Mouse (Mus musculus): ENCODE measurements around the gene Setd2. TPM values are rescaled to one million over a fixed set of nuclear protein-coding genes. Genes with fewer than 3 reads are reported as not detected.

Gene Setd2
- polyA plus RNA-seq, 1 experiment from 2014 or later = 44.7 TPM

DNA sequence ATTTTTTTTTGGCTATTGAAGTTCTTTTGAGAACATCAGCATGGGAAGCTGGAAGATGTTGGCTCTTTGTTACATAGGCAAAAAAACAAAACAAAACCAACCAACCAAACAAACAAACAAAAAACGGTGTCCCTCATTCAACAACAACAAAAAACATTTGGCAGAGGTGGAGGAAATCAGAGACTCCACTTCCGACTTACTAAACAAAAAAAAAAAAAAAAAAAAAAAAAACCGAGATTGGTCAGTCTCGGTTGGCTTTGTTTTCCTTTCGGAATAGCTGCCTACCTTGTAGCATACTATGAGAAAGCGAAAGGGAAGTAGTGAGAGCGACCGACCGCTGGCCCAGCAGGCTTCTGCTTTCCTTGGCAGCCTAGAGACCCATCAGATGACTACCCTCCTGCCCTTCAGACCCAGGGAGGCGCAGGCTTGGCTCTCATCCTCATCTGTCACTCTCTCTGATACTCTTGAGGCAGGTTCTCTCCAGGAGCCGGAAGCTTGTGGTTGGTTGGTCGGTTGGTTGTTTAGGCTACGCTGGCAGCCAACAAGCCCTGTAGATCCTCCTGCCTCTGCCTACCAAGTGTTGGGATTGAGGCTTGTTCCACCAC, 125.2 kb downstream of the Setd2 start:
- peaks cover 54% of the 10 kb centered on the region for H3K4me1 ChIP-seq (replicated peaks)
- no peak overlapping the region for H3K27ac ChIP-seq

DNA sequence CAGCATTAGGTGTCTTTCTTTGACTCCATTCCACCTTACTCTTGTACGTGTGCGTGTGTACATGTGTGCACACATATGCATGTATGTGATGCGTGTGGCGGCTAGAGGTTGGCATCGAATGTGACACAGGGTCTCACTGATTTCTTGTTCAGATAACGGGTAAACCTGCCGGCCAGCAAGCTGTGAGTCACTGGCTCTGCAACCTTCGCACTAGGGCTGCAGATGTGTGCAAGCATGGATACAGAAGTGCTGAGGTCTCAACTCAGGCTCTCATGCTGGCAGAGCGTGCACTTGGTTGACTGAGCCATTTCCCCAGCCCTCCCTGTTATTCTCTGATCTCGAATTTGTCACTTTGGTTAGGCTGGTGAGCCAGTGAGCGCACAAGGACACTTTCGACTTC, 127.1 kb downstream of the Setd2 start:
- no peak for ATAC-seq
- peaks cover 7% of the 10 kb centered on the region; the same call in 1 of the 2 replicates for H3K36me3 ChIP-seq
- WGBS = 95% methylated on average over 12 of the region's 12 CpGs

More for the DNA sequence above, 125.2 kb downstream of the Setd2 start:
- Histone ChIP-seq H3K4me3 (replicated peaks) (peak overlapping the region; percentile 67), H3K9ac (replicated peaks) (peak overlapping the region; percentile 80), H3K36me3 (peaks cover 7% of the 10 kb centered on the region; the same call in 1 of the 2 replicates), H3K27me3 (peaks cover 10% of the 10 kb centered on the region), H3K9me3 (no peaks in the 10 kb centered on the region), H3K4me2 (replicated peaks) (peak overlapping the region; percentile 58)
- no peak for ATAC-seq
- WGBS = 83% methylated on average over 13 of the region's 13 CpGs

DNA sequence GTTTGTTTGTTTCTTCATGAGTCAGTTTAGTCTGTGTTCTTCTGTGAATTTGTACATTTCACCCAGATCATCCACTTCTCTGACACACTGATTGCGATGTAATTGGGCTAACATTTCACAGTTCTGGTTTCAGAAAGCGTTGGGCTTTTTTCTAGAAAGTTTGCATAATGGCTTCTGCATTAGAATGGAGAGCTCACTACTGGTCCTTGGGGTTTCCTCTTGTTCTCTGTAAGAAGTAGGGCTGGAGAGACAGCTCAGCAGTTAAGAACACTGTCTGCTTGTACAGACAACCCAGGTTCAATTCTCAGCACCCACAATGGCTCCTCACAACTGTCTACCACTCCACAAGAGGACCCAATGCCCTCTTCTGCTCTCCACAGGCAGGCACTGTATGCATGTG, 127.8 kb downstream of the Setd2 start:
- Histone ChIP-seq H3K4me2 (replicated peaks) (no peak overlapping the region), H3K9me3 (no peaks in the 10 kb centered on the region), H3K4me3 (replicated peaks) (no peak overlapping the region), H3K27me3 (no peaks in the 10 kb centered on the region), H3K27ac (no peak overlapping the region), H3K36me3 (peaks cover 7% of the 10 kb centered on the region; the same call in 1 of the 2 replicates), H3K4me1 (replicated peaks) (peaks cover 46% of the 10 kb centered on the region), H3K9ac (replicated peaks) (no peak overlapping the region)
- 87% methylated on average over 2 of the region's 2 CpGs for WGBS
- no peak for ATAC-seq

More for the DNA sequence above, 127.1 kb downstream of the Setd2 start:
- H3K9ac ChIP-seq (replicated peaks) = no peak overlapping the region
- H3K27me3 ChIP-seq = no peaks in the 10 kb centered on the region
- H3K27ac ChIP-seq = no peak overlapping the region
- H3K9me3 ChIP-seq = no peaks in the 10 kb centered on the region
- no peak overlapping the region for H3K4me3 ChIP-seq (replicated peaks)
- peaks cover 45% of the 10 kb centered on the region for H3K4me1 ChIP-seq (replicated peaks)
- H3K4me2 ChIP-seq (replicated peaks) = no peak overlapping the region

DNA sequence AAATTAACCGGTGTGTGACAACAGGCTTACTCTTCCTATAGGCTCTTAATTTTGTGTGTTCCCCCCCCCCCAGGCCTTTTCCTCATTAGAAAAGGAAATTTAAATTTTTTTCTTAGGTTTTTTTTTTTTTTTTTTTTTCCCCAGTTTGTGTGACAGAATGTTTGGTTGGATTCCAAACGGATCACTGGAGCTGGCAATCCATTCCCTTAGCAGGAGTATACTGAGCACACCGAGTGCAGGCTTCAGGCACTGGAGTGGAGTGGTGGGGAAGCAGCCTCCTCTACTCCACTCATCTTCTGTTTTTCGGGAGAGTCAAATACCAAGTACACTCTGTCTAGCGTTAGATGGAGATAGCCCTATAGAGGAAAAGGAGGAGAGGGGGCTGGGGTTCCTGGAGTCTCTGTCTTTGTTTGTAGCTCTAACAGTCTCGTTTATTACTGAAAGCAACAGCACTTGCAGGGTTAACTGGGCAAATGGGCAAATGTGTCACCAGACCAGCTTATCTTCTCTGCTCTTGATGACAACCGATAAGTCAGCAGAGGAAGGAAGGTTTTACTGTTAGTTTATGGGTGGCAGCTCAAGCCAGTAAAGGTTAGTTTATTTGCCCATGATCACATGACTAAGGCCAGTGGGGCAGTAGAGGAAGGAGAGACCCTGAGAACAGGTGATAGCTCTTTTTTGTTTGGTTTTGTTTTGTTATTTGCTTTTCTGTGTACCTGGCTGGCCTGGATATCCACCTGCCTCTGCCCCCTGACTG, 128.6 kb downstream of the Setd2 start:
- Histone ChIP-seq H3K9ac (replicated peaks) (no peak overlapping the region), H3K4me2 (replicated peaks) (no peak overlapping the region), H3K4me1 (replicated peaks) (peaks cover 44% of the 10 kb centered on the region), H3K27me3 (no peaks in the 10 kb centered on the region), H3K4me3 (replicated peaks) (no peak overlapping the region), H3K27ac (no peak overlapping the region), H3K9me3 (no peaks in the 10 kb centered on the region), H3K36me3 (peaks cover 7% of the 10 kb centered on the region; the same call in 1 of the 2 replicates)
- no peak for ATAC-seq
- WGBS = 94% methylated on average over 7 of the region's 7 CpGs

DNA sequence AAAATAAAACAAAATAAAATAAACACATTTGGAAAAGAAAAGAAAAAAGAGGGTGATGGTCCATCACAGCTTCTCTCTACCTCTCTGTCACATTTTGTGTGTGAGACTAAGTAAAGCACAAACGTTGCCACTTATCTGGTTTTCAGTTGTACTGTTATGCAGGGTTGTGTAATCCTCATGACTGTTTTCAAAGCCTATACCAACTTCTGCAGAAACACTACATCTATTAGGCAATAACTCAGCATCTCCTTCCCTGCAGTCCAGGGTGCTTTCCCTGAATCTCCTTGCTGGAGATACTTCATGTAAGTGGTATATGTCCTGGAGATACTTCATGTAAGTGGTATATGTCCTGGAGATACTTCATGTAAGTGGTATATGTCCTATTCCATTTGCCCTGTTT, 130.4 kb downstream of the Setd2 start:
- ATAC-seq = no peak
- 97% methylated on average over 1 of the region's 1 CpGs for WGBS
- H3K9me3 ChIP-seq = no peaks in the 10 kb centered on the region
- no peak overlapping the region for H3K9ac ChIP-seq (replicated peaks)
- peaks cover 43% of the 10 kb centered on the region for H3K4me1 ChIP-seq (replicated peaks)
- no peak overlapping the region for H3K27ac ChIP-seq
- no peak overlapping the region for H3K4me2 ChIP-seq (replicated peaks)
- no peak overlapping the region for H3K4me3 ChIP-seq (replicated peaks)
- H3K36me3 ChIP-seq = peaks cover 7% of the 10 kb centered on the region; the same call in 1 of the 2 replicates
- no peaks in the 10 kb centered on the region for H3K27me3 ChIP-seq

DNA sequence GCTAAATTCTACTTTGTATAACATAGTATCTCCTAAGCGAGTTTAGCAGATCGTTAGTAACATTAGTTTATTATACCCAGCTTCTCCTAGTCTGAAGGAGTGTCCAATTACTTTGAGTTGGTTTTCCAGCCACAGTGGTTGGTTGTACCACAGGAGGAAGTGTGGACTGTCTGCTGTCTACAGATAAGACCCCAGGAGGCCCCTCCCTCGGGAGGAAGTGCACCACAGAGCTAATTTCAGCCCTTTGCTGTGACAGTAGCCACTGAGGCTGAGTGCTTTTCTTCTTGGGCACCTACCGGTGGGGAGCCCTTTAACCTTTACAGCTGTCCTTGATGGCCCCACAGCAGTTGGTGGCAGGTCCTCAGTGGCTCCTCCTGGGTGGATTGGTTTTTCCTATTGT, 133.5 kb downstream of the Setd2 start:
- no peak overlapping the region for H3K9ac ChIP-seq (replicated peaks)
- H3K4me1 ChIP-seq (replicated peaks) = peaks cover 31% of the 10 kb centered on the region
- no peak overlapping the region for H3K4me2 ChIP-seq (replicated peaks)
- H3K27ac ChIP-seq = peak overlapping the region; percentile 39; the same call in 1 of the 2 replicates
- H3K4me3 ChIP-seq (replicated peaks) = no peak overlapping the region
- H3K36me3 ChIP-seq = no peaks in the 10 kb centered on the region
- 32% methylated on average over 4 of the region's 4 CpGs for WGBS
- no peaks in the 10 kb centered on the region for H3K27me3 ChIP-seq
- 0 out of 2 replicates have a peak, but pooled peaks have one; percentile 30 for ATAC-seq
- no peaks in the 10 kb centered on the region for H3K9me3 ChIP-seq

DNA sequence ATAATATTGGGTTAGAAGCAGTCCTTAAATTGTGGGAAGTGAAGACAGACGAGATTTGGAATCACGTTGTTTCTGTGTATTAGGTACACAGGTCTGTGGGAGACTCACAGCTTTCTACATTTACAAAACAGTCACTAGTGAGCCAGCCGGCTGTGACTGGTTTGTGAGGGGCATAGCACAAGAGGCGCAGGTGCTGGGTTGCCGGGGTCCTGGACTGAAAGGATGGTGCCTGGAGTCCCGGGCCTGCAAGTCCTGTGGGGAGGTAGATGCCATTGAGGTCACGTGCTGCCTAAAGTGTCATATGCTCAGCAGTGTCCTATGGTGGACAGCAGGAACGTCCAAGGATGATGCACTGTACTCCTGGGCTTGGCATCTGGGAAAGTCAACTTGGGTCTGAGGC, 134.0 kb downstream of the Setd2 start:
- Histone ChIP-seq H3K9ac (replicated peaks) (0 out of 2 replicates have a peak overlapping the region, but pooled peaks have one; percentile 32), H3K4me2 (replicated peaks) (no peak overlapping the region), H3K27me3 (no peaks in the 10 kb centered on the region), H3K4me3 (replicated peaks) (no peak overlapping the region), H3K4me1 (replicated peaks) (peaks cover 31% of the 10 kb centered on the region), H3K36me3 (no peaks in the 10 kb centered on the region), H3K27ac (peak overlapping the region; percentile 39; the same call in 1 of the 2 replicates), H3K9me3 (no peaks in the 10 kb centered on the region)
- 0 out of 2 replicates have a peak, but pooled peaks have one; percentile 20 for ATAC-seq
- WGBS = 34% methylated on average over 8 of the region's 8 CpGs

DNA sequence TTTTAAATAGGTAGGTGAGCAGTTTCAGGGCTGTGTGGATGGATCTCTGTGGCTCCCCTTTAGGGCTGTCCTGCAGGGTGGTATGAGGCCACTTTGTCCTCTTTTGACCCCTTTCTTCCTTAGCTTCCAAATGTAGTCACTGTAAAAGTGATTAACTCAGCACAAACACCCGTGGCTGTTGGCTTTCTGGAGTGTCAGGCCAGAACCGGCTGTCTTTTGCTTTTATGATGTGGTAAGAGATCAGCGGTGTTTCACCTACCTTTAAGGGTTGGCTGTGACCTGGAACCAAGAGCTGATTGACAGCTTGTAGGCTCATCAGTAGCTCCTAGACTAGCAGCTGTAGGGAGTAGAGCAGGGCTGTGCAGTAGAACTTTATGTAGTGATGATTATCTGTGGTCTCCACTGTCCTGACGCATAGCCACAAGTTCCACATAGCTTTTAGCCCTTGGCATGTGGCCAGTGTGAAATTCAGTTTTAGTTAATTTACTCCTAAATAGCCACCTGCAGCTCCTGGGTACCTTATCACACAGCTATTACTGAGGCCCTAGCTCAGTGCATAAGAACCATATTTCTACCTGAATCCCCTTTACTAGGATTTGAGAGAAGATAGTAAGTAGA, 134.9 kb downstream of the Setd2 start:
- no peak overlapping the region for H3K4me2 ChIP-seq (replicated peaks)
- no peaks in the 10 kb centered on the region for H3K9me3 ChIP-seq
- peaks cover 32% of the 10 kb centered on the region for H3K4me1 ChIP-seq (replicated peaks)
- no peak overlapping the region for H3K4me3 ChIP-seq (replicated peaks)
- H3K27ac ChIP-seq = no peak overlapping the region
- H3K27me3 ChIP-seq = no peaks in the 10 kb centered on the region
- ATAC-seq = no peak
- no peak overlapping the region for H3K9ac ChIP-seq (replicated peaks)
- no peaks in the 10 kb centered on the region for H3K36me3 ChIP-seq
- 77% methylated on average over 4 of the region's 4 CpGs for WGBS

Small RNA genes within 50 kb of the gene (microRNA-seq; reads per million reads assigned to microRNA genes)
- not detected for gene Mir8107

Other genes starting within 250 kb of the Setd2 start
- 46.1 and 46.2 TPM in 2 replicates for gene Elp6, start 227.4 kb upstream of the Setd2 start, polyA plus RNA-seq (2015; fragmentation: Nextera tagmentation; extraction: Ambion mirVana)
- gene Scap, start 199.3 kb upstream of the Setd2 start, polyA plus RNA-seq (2015; fragmentation: Nextera tagmentation; extraction: Ambion mirVana) = 40.6 and 41.9 TPM in 2 replicates
- gene Ptpn23, start 124.4 kb upstream of the Setd2 start, polyA plus RNA-seq (2015; fragmentation: Nextera tagmentation; extraction: Ambion mirVana) = 21.6 and 25.7 TPM in 2 replicates
- gene Ngp, start 112.8 kb upstream of the Setd2 start, polyA plus RNA-seq (2015; fragmentation: Nextera tagmentation; extraction: Ambion mirVana) = 0.43 and 1.3 TPM in 2 replicates
- 14.5 and 16.0 TPM in 2 replicates for gene Klhl18, start 55.9 kb upstream of the Setd2 start, polyA plus RNA-seq (2015; fragmentation: Nextera tagmentation; extraction: Ambion mirVana)
- gene Kif9, start 55.6 kb upstream of the Setd2 start, polyA plus RNA-seq (2015; fragmentation: Nextera tagmentation; extraction: Ambion mirVana) = 2.4 and 2.6 TPM in 2 replicates
- 33.8 and 36.6 TPM in 2 replicates for gene Nradd, start 91.9 kb downstream of the Setd2 start, polyA plus RNA-seq (2015; fragmentation: Nextera tagmentation; extraction: Ambion mirVana)
- gene Nbeal2, start 121.6 kb downstream of the Setd2 start, polyA plus RNA-seq (2015; fragmentation: Nextera tagmentation; extraction: Ambion mirVana) = 2.0 and 3.1 TPM in 2 replicates
- gene Ccdc12, start 123.9 kb downstream of the Setd2 start, polyA plus RNA-seq (2015; fragmentation: Nextera tagmentation; extraction: Ambion mirVana) = 136 and 140 TPM in 2 replicates
- not detected in 2 replicates for gene Myl3, start 209.3 kb downstream of the Setd2 start, polyA plus RNA-seq (2015; fragmentation: Nextera tagmentation; extraction: Ambion mirVana)
- gene Pth1r, start 214.5 kb downstream of the Setd2 start, polyA plus RNA-seq (2015; fragmentation: Nextera tagmentation; extraction: Ambion mirVana) = 9.2 and 11.2 TPM in 2 replicates

All from midbrain, embryonic 13.5 days (tissue).